Mouse (Mus musculus): ENCODE results near the gene Insrr.
"Not testable (repeated sequence)": the region's sequence is repeated elsewhere in the genome, so short reads cannot be mapped to it uniquely, and the experiment has no call there.

The Insrr gene

GRCm38 (mm10) chr3:87778283-87778682 is 18.5 kb upstream of the Insrr start:
- DNase-seq (ENCODE audit: low read depth, low spot score): no peak

GRCm38 (mm10) chr3:87779086-87779485 is 17.7 kb upstream of the Insrr start:
- DNase-seq (ENCODE audit: low read depth, low spot score): no peak

DNA sequence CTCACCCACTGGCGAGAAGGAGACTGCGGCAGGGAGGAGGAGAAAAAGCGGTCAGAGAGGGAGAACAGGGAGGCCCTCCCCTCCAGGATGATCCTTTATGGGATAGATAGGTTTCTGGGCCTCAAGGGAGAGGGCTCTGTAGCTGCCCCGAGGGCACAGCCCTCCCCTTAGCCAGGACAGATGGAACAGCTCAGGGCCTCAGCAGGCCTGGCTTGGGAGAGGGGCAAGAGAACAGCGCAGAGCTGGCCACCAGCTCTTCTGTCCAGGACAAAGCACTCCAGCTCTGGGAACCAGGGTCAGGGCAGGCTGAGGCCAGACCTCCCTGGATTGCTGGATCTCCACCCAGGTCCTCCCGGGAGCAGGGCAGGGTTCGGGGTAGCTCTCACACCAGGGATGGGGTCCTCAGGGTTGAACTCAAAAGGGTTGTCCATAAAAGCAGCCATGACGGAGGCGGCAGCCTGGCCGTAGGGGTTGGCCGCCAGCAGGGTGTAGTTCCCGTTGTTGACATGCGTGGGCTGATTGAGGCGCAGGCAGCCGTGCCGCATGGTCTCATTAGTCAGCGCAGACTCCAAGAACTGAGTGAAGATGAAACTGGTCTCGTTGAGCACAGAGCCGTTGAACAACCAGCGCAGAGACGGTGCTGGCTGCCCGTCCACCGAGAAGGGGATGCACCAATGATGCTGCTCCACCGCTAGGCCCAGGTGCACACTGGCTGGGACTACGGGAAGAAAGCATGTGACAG is 13.3 kb upstream of the Insrr start:
- no peak for DNase-seq (ENCODE audit: low read depth, low spot score)

DNA sequence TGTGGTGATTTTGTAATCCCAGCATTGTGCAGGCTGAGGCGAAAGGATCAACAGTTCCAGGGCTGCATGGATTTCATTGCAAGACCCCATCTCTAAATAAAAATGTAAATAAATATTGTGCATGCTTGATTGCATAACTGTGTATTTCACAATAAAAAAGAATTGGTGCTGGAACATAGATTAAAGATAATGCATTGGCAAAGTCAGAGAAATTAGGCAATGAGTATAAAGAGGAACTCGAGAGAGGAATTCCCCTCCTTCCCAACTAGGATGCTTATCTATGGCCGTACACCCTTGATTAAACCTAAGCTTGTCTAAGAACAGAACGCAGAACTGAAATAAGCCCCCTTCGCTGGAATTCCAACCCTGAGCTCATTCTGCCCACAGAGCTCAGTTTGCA is 11.6 kb upstream of the Insrr start:
- no peak for DNase-seq (ENCODE audit: low read depth, low spot score)

DNA sequence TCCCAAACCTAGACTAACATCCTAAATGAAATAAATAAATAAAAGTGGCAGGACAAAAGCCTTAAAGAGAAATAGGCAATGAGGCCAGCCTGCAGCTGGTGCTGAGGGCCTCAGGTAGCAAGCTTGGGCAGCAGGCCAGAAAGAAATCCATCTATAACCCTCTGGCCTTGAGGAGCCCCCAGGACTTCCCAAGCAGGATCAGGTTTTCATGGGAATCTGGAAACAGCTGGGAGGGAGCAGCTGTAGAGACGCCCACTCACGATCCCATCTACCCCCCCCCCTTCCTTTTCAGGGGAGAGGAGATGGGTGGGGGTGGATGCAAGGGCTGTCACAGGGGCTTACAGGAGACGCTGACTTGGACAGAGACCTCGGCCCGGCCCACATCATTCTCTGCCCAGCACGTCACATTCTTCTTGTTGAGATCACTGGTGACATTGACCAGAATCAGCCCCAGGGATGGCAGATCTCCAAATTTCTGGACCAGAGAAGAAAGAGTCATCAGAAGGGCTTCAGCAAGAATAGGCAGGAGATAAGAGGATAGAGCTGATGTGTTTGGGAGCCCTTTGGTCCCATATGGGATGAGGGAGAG is 11.0 kb upstream of the Insrr start:
- no peak for DNase-seq (ENCODE audit: low read depth, low spot score)

GRCm38 (mm10) chr3:87789248-87789647 is 7.5 kb upstream of the Insrr start:
- DNase-seq (ENCODE audit: low read depth, low spot score): no peak

GRCm38 (mm10) chr3:87789768-87790167 is 7.0 kb upstream of the Insrr start:
- DNase-seq (ENCODE audit: low read depth, low spot score): no peak

- no peak for DNase-seq (ENCODE audit: low read depth, low spot score)
Measured at GRCm38 (mm10) chr3:87794922-87795325, 1.8 kb upstream of the Insrr start, which contains the start of gene Ntrk1. Gene Ntrk1, minus strand, starts transcription at chr3:87795162.

GRCm38 (mm10) chr3:87795336-87796277 is 1.1 kb upstream of the Insrr start:
- DNase-seq (ENCODE audit: low read depth, low spot score): peak; percentile 49

- no peak for DNase-seq (ENCODE audit: low read depth, low spot score)
Measured at GRCm38 (mm10) chr3:87801681-87802080, 4.9 kb downstream of the Insrr start.

GRCm38 (mm10) chr3:87804038-87804677 is 7.4 kb downstream of the Insrr start:
- no peak for DNase-seq (ENCODE audit: low read depth, low spot score)

DNA sequence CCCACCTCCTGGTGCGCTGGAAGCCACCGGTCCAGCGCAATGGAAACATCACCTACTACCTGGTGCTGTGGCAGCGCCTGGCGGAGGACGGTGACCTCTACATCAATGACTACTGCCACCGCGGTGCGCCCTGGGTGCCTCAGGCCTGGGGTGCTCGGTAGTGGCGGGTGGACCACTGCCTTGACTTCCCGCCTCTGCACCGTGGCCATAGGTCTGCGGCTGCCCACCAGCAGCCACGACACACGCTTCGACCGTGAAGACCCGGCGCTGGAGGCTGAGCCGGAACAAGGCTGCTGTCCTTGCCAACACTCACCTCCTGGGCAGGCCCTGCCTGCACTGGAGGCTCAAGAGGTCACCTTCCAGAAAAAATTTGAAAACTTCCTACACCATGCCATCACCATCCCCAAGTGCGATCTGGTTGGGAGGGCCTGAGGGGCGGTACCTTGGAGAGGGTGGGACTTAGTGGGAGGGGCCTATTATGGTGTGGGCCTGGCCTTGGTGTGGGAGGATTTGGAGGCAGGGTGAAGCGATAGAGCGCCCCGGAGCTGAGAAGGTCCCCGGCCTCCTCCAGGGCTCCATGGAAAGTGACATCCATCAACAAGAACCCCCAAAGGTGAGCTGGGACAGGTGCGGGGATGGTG is 12.7 kb downstream of the Insrr start:
- DNase-seq (ENCODE audit: low read depth, low spot score): no peak

DNA sequence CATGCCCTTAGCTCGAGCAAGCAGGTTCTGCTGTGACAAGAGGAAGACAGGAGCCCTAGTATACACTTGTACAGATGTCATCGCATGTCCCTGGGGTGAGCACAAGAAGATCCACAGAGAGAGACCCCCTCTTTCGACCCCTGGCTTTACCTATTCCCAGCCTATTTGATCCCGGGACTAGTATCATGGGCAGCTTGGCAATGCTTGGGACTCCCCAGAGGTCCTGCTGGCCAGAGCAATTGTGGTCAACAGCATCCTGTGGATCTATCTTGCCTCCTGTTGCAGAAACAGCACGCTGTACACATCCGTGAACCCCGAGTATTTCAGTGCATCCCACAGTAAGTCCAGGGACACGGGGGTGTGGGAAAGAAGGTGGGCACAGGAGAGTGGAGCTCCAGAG is 14.5 kb downstream of the Insrr start:
- no peak for DNase-seq (ENCODE audit: low read depth, low spot score)

DNA sequence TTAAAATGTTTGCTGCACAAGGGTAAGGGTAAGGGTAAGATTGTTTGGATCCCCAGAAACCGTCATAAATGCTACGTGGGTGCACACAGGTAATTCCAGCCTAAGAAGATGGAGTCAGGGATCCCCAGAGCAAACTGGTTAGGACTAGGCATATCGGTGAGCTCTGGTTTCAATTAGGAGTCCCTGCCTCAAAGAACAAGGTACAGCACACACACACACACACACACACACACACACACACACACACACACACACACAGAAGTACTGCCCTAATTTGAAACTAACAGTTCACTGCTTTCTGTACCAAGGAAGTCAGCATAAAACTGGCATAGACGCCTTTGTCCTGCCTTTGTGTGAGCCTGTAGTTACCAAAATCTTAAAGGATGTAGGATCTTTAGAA is 15.7 kb downstream of the Insrr start:
- DNase-seq (ENCODE audit: low read depth, low spot score): no peak

DNA sequence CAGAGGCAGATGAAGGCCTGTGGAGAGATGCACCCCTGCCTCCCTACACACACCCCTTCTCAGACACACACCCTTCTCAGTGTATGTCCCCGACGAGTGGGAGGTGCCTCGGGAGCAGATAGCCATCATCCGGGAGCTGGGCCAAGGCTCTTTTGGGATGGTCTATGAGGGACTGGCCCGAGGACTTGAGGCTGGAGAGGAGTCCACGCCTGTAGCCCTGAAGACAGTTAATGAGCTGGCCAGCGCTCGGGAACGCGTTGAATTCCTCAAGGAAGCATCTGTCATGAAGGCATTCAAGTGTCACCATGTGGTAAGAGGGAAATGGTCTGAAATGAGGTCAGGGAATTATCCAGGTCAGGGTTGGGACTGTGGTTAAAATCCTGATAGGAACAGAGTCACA is 16.1 kb downstream of the Insrr start:
- no peak for DNase-seq (ENCODE audit: low read depth, low spot score)

GRCm38 (mm10) chr3:87816166-87816565 is 19.4 kb downstream of the Insrr start:
- no peak for DNase-seq (ENCODE audit: low read depth, low spot score)

DNA sequence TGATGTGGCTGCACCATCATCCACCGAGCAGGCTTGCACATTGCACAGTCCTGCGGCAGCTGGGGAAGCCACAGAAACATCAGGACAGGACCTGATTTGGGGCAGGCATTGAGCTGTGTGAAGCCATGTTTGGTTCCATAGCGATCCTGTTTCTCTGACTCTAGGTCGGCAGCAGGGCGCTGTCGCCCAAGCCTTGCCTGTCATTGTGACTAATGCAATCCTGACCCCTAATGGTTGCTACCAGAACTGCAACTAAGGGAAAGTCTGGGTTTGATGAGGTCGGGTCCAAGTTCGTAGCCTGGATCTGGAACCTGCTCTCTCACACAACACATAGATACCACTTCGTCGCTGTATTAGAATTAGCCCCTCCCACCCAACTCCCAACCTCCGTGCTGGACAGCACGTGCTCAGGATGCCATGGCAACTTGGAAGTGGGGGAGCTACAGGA is 19.9 kb downstream of the Insrr start:
- DNase-seq (ENCODE audit: low read depth, low spot score): peak; percentile 75

DNA sequence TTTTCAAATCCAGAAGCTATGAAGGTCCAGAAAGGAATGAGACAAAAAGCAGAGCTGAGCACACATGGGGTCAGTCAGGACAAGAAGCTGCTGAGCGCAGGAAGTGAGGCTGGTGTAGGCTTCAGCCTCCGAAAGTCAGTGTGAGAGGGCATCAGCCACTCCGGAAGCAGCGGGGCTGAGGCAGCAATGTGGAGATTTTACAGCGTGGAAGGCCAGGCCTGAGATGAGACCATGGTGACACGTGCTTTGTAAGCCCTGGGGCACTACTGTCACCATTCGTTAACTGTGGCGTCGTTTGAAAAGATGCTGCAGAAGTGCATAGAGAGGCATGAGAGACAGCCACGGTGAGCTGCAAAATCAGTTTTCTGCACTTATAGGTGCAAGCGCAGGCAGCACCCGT is 21.5 kb downstream of the Insrr start:
- DNase-seq (ENCODE audit: low read depth, low spot score): no peak

- not testable (repeated sequence) for DNase-seq (ENCODE audit: low read depth, low spot score)
Measured at GRCm38 (mm10) chr3:87824206-87824605, 27.5 kb downstream of the Insrr start, which contains the start of gene Pear1. Gene Pear1, minus strand, starts transcription at chr3:87824306.

GRCm38 (mm10) chr3:87828435-87828834 is 31.7 kb downstream of the Insrr start:
- DNase-seq (ENCODE audit: low read depth, low spot score): no peak

GRCm38 (mm10) chr3:87829025-87829424 is 32.3 kb downstream of the Insrr start:
- DNase-seq (ENCODE audit: low read depth, low spot score): no peak

Data from retina, postnatal 7 days (tissue).